Mouse (Mus musculus): ENCODE results near the gene Nme4. TPM values are rescaled to one million over a fixed set of nuclear protein-coding genes. Genes with fewer than 3 reads are reported as not detected.
"Not testable (repeated sequence)": the region's sequence is repeated elsewhere in the genome, so short reads cannot be mapped to it uniquely, and the experiment has no call there.

Gene Nme4
- polyA plus RNA-seq, 1 experiment: 11.5 TPM

DNA sequence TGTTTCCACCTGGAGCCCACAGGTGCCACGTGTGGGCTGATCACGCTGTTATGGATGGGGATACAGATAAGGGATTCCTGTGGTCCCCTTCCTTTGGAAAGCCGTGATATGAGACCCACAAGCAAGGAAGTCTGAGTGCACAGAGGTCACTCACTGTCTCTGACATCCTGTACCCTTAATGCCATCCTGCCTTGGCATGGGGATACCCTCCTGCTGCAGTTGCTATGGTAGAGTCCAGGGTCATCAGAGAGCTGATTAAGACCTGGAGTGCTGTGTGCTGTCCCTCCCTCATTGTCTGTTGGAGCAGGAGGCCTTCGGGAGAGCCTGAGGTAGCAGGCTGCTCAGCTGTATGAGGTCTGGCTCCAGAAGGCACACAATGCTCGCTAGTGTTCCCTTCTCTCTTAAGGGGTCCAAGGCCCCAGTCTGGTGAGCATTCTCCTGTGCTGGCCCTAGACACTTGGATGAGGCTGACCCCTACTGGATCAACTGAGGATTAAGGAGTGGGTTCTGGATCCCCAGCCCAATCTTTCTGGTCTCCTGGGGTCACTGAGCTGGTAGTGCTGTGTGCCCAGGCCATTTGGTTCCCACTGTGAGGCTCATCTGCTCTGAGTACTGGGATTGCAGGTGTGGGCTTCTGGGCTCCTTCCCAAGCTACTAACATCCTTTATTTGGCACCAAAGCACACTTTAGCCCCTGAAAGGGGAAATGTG, 27.2 kb upstream of the Nme4 start:
- Histone ChIP-seq H3K4me3 (ENCODE audit: low read depth, low read length) (no peak overlapping the region), H3K27ac (ENCODE audit: insufficient read depth, low read depth, low read length) (no peak overlapping the region), H3K4me1 (ENCODE audit: control insufficient read depth, insufficient read depth, insufficient read length, low read length) (peaks cover 12% of the 10 kb centered on the region), H3K36me3 (ENCODE audit: control insufficient read depth, insufficient read depth, low read length) (peaks cover 28% of the 10 kb centered on the region), H3K27me3 (ENCODE audit: control insufficient read depth, insufficient read depth, low read length) (no peaks in the 10 kb centered on the region)
- WGBS: 65% methylated on average over 5 of the region's 5 CpGs
- TF ChIP-seq CTCF (IDR thresholded peaks at IDR 0.05; ENCODE audit: extremely low read depth, insufficient read length, insufficient replicate concordance, low read depth, low read length) (peak; percentile 10; the same call in 1 of the 2 replicates), POLR2A (IDR thresholded peaks at IDR 0.05; ENCODE audit: low read depth, low read length) (no peak)

DNA sequence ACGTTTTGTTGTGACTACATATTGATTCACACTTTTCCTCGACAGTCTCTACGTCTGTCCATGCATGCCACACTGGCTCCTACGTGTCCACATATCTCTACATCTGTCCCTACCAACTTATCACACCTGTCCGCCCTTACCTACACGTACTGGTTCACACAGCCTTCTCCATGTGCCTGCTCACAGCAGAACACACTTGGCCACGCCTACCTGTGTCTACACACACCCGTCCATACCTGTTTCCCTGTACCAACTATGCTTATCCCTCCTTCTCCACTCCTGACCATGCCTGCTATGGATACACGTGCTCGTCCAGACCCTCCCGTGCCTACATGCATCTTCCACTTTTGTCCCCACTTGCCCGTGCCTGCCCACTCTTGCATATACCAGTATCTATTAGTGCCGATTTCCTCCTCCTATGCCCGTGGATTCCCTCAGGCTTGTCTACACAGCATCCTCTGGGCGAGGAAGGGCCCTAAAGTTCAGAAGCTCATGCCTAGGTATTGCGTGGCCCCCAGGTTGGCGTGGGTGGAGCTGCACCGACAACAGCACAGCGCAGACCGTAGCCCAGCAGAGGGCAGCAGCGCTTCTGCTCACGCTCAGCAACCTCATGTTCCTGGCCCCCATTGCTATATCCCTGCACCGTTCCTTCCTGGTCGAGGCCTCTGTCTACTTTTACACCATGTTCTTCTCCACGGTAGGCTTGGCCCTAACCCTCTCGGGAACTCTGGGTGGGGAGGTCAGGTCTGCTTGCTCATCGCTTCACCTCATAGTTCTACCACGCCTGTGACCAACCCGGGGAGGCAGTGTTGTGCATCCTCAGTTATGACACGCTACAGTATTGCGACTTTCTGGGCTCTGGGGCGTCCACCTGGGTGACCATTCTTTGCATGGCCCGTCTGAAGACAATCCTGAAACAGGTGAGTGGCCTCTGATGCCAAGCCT, 24.6 kb upstream of the Nme4 start:
- Histone ChIP-seq H3K27me3 (ENCODE audit: control insufficient read depth, insufficient read depth, low read length) (no peaks in the 10 kb centered on the region), H3K4me3 (ENCODE audit: low read depth, low read length) (no peak overlapping the region), H3K27ac (ENCODE audit: insufficient read depth, low read depth, low read length) (no peak overlapping the region), H3K4me1 (ENCODE audit: control insufficient read depth, insufficient read depth, insufficient read length, low read length) (peaks cover 25% of the 10 kb centered on the region), H3K36me3 (ENCODE audit: control insufficient read depth, insufficient read depth, low read length) (peaks cover 18% of the 10 kb centered on the region; the same call in 1 of the 2 replicates)
- no peak for TF ChIP-seq POLR2A (IDR thresholded peaks at IDR 0.05; ENCODE audit: low read depth, low read length)
- peak; percentile 68 for TF ChIP-seq CTCF (IDR thresholded peaks at IDR 0.05; ENCODE audit: extremely low read depth, insufficient read length, insufficient replicate concordance, low read depth, low read length)
- 31% methylated on average over 33 of the region's 33 CpGs for WGBS

- H3K36me3 ChIP-seq (ENCODE audit: control insufficient read depth, insufficient read depth, low read length): peaks cover 16% of the 10 kb centered on the region; the same call in 1 of the 2 replicates
- H3K27me3 ChIP-seq (ENCODE audit: control insufficient read depth, insufficient read depth, low read length): 0 out of 2 replicates have a peak, but pooled peaks cover 3% of the 10 kb centered on the region
- WGBS: 49% methylated on average over 17 of the region's 17 CpGs
- no peak for TF ChIP-seq CTCF (IDR thresholded peaks at IDR 0.05; ENCODE audit: extremely low read depth, insufficient read length, insufficient replicate concordance, low read depth, low read length)
- TF ChIP-seq POLR2A (IDR thresholded peaks at IDR 0.05; ENCODE audit: low read depth, low read length): no peak
- H3K4me3 ChIP-seq (ENCODE audit: low read depth, low read length): peak overlapping the region; percentile 35; the same call in 1 of the 2 replicates
- peak overlapping the region; percentile 91 for H3K27ac ChIP-seq (ENCODE audit: insufficient read depth, low read depth, low read length)
- H3K4me1 ChIP-seq (ENCODE audit: control insufficient read depth, insufficient read depth, insufficient read length, low read length): peaks cover 16% of the 10 kb centered on the region
Measured at GRCm38 (mm10) chr17:26116503-26117258, 21.3 kb upstream of the Nme4 start.

DNA sequence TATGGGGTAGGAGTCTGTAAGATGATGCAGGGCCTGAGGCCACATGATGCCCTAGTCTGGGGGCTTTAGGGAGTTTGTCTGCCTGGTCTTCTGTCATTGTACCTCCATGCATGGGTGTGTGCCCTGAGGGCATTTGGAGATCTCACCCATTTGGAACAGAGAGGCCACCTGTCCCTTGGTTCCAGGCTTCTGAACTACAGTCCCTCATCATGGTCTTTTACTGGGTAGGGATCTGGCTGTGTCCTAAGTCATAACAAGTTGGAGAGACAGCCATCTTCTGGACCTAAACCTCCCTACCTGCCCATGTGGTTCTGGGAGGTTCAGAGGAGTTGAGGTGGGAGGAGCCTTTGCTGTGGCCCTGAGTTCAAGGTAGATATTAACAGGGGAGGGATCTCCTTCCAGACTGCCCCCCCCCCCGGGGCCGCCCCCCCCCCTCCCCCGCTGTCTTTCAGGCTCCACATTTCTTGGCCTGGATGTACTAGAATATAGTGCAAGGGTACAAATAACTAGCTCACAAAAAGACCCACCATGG, 20.6 kb upstream of the Nme4 start:
- peaks cover 16% of the 10 kb centered on the region for H3K4me1 ChIP-seq (ENCODE audit: control insufficient read depth, insufficient read depth, insufficient read length, low read length)
- peaks cover 12% of the 10 kb centered on the region; the same call in 1 of the 2 replicates for H3K36me3 ChIP-seq (ENCODE audit: control insufficient read depth, insufficient read depth, low read length)
- peak overlapping the region; percentile 91 for H3K27ac ChIP-seq (ENCODE audit: insufficient read depth, low read depth, low read length)
- H3K4me3 ChIP-seq (ENCODE audit: low read depth, low read length): no peak overlapping the region
- WGBS: 31% methylated on average over 3 of the region's 3 CpGs
- TF ChIP-seq CTCF (IDR thresholded peaks at IDR 0.05; ENCODE audit: extremely low read depth, insufficient read length, insufficient replicate concordance, low read depth, low read length): no peak
- TF ChIP-seq POLR2A (IDR thresholded peaks at IDR 0.05; ENCODE audit: low read depth, low read length): no peak
- H3K27me3 ChIP-seq (ENCODE audit: control insufficient read depth, insufficient read depth, low read length): 0 out of 2 replicates have a peak, but pooled peaks cover 3% of the 10 kb centered on the region

DNA sequence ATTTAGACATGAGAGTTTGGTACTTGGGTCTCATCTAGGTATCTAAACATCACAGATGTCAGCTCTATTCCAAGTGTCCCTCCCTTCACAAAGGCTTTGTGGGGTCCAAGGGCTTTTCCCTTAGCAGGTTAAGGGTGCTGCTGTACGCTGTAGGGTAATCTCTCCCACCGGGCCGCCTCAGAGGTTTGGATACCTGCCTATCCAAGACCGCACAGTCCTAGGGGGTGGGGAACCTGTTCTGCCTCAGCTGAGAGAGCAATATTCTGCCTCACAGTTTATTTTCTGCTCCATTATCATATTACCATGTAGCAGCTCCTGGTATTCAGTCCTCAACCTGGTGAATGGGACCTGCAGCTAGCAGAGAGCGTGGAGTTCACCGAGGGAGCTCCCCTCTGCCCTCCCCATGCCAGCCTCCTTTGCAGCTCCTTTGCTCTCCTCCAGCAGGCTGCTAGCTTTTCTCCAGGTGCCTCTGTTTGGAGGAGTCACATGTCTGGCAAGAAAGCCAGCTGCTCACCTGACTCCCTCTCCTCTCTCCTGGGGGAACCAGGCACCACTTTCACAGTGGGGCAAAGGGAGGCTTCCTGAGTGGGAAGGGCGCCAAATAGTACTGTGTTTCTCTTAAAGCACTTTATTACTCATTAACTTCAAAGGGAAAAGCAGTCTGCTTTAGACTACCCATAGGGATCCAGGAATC, 19.9 kb upstream of the Nme4 start:
- 0 out of 2 replicates have a peak, but pooled peaks cover 3% of the 10 kb centered on the region for H3K27me3 ChIP-seq (ENCODE audit: control insufficient read depth, insufficient read depth, low read length)
- H3K27ac ChIP-seq (ENCODE audit: insufficient read depth, low read depth, low read length): peak overlapping the region; percentile 82
- H3K36me3 ChIP-seq (ENCODE audit: control insufficient read depth, insufficient read depth, low read length): peaks cover 11% of the 10 kb centered on the region; the same call in 1 of the 2 replicates
- WGBS: 27% methylated on average over 7 of the region's 7 CpGs
- peak overlapping the region; percentile 22 for H3K4me3 ChIP-seq (ENCODE audit: low read depth, low read length)
- TF ChIP-seq POLR2A (IDR thresholded peaks at IDR 0.05; ENCODE audit: low read depth, low read length) (no peak), CTCF (IDR thresholded peaks at IDR 0.05; ENCODE audit: extremely low read depth, insufficient read length, insufficient replicate concordance, low read depth, low read length) (no peak)
- peaks cover 16% of the 10 kb centered on the region for H3K4me1 ChIP-seq (ENCODE audit: control insufficient read depth, insufficient read depth, insufficient read length, low read length)

DNA sequence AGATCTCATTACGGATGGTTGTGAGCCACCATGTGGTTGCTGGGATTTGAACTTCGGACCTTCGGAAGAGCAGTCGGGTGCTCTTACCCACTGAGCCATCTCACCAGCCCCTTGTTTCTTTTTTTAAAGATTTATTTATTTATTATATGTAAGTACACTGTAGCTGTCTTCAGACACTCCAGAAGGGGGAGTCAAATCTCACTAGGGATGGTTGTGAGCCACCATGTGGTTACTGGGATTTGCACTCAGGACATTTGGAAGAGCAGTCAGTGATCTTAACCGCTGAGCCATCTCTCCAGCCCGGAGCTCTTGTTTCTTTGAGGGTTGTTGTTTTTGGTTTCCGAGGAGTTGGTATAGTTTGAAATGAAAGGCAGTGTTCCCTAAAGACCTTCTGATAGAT, 19.1 kb upstream of the Nme4 start:
- Histone ChIP-seq H3K4me1 (ENCODE audit: control insufficient read depth, insufficient read depth, insufficient read length, low read length) (peaks cover 13% of the 10 kb centered on the region), H3K36me3 (ENCODE audit: control insufficient read depth, insufficient read depth, low read length) (peaks cover 11% of the 10 kb centered on the region; the same call in 1 of the 2 replicates), H3K27ac (ENCODE audit: insufficient read depth, low read depth, low read length) (peak overlapping the region; percentile 82), H3K4me3 (ENCODE audit: low read depth, low read length) (peak overlapping the region; percentile 52)
- WGBS: 38% methylated on average over 7 of the region's 7 CpGs
- not testable (repeated sequence) for H3K27me3 ChIP-seq (ENCODE audit: control insufficient read depth, insufficient read depth, low read length)

Data from small intestine, adult 2 months (tissue).